Comparison of ENCODE assay signal across 8 mouse cellular contexts in the genomic region with DNA sequence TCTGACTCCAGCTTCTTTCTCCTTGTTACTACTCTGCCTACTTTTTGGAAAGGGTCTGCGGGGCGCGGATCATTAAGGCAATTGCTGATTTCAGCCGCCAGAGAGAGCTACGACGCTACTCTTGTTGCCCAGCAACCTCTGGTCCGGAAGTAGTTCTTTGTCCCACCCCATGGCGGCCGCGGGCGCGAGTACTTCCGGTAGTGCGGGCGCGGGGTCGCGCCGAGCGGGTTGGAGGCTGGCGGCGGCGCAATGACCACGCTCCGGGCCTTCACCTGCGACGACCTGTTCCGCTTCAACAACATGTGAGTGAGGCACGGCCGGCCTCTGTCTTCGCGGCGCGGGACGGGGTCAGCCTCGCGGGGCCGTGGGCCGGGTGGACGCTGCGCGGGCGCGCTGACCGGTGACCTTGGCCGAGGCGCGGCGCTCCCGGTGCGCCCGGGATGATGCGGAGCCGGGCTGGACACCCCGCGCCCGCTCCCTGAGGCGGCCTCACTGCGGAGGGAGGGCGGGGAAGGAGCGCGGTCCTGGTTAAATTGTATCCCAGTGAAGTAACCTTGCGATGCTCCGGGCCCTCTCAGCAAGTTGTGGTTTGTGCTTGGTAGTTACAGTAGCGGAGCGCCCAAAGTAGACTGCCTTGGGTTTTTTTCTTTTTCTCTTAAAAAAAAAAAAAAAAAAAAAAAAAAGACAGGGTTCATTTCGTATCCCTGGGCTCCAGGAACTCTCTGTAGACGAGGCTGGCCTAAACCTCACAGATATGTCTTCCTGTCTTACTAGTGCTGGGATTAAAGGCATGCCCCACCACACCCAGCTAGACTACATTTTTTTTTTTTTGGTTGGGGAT. TPM values are rescaled to one million over a fixed set of nuclear protein-coding genes. Genes with fewer than 3 reads are reported as not detected.
DNase-seq lines count a peak whose midpoint lies in the region; ATAC-seq and TF ChIP-seq lines count a peak whose summit lies in the region.

No protein-coding gene starts in this region.

- peak; percentile 97 for DNase-seq in kidney, postnatal 0 days (ENCODE audit: low spot score)
- peak; percentile 87 for DNase-seq in liver, embryonic 11.5 days (ENCODE audit: low spot score)
- peak; percentile 83 to 92 for DNase-seq in spleen, postnatal 4 days (ENCODE audit: low spot score in 2 of 2)

- H3K9ac ChIP-seq in heart, embryonic 13.5 days, result peak overlapping the region; percentile 97
- H3K9ac ChIP-seq in kidney, postnatal 0 days (ENCODE audit: low read depth, low read length), result peak overlapping the region; percentile 95
- H3K9ac ChIP-seq in liver, embryonic 11.5 days (ENCODE audit: low read depth, low read length), result peak overlapping the region; percentile 90

- peaks cover 19% of the 10 kb centered on the region for H3K36me3 ChIP-seq in heart, embryonic 13.5 days
- no peaks in the 10 kb centered on the region for H3K36me3 ChIP-seq in kidney, postnatal 0 days (ENCODE audit: insufficient read depth, low read length)
- 0 out of 2 replicates have a peak, but pooled peaks cover 3% of the 10 kb centered on the region for H3K36me3 ChIP-seq in liver, embryonic 11.5 days (ENCODE audit: control insufficient read depth, insufficient read depth, low read length)
- H3K36me3 ChIP-seq in myocyte (ENCODE audit: control insufficient read depth, insufficient read depth), result peaks cover 16% of the 10 kb centered on the region

- peak; percentile 89 for TF ChIP-seq POLR2A in myocyte (IDR thresholded peaks at IDR 0.05; ENCODE audit: insufficient read length, low read depth)

- peaks cover 50% of the 10 kb centered on the region for H3K79me2 ChIP-seq in myocyte (ENCODE audit: control insufficient read depth, insufficient read depth)

- peak; percentile 68 for TF ChIP-seq CTCF in kidney, postnatal 0 days (IDR thresholded peaks at IDR 0.05; ENCODE audit: low read depth)

- peak overlapping the region; percentile 97 for H3K4me3 ChIP-seq in brown adipose tissue, adult 24 weeks (ENCODE audit: insufficient read depth, low read depth, low read length)
- H3K4me3 ChIP-seq in heart, embryonic 13.5 days, result peak overlapping the region; percentile 98
- H3K4me3 ChIP-seq in kidney, postnatal 0 days (replicated peaks; ENCODE audit: low read depth, low read length), result peak overlapping the region; percentile 94
- H3K4me3 ChIP-seq in liver, embryonic 11.5 days (ENCODE audit: low read depth, low read length), result peak overlapping the region; percentile 94
- peak overlapping the region; percentile 77 for H3K4me3 ChIP-seq in myocyte

- peaks cover 7% of the 10 kb centered on the region for H3K4me1 ChIP-seq in brown adipose tissue, adult 24 weeks (ENCODE audit: control insufficient read depth, insufficient read depth, insufficient read length, low read length)
- peaks cover 24% of the 10 kb centered on the region for H3K4me1 ChIP-seq in heart, embryonic 13.5 days
- peaks cover 14% of the 10 kb centered on the region for H3K4me1 ChIP-seq in kidney, postnatal 0 days (replicated peaks; ENCODE audit: insufficient read depth, low read length)
- H3K4me1 ChIP-seq in liver, embryonic 11.5 days (replicated peaks; ENCODE audit: control insufficient read depth, insufficient read depth, low read length), result peaks cover 13% of the 10 kb centered on the region

- H3ac ChIP-seq in myocyte (ENCODE audit: control insufficient read depth, insufficient read length), result peak overlapping the region; percentile 43

- peak; percentile 89 for ATAC-seq in CD4-positive, CD25-positive, alpha-beta regulatory T cell, adult 4 months
- ATAC-seq in erythroid progenitor cell, adult 5-6 weeks (replicated peaks; ENCODE audit: low FRiP score, poor library complexity, severe bottlenecking), result peak; percentile 94
- peak; percentile 79 for ATAC-seq in heart, embryonic 13.5 days (ENCODE audit: extremely low read depth, insufficient number of reproducible peaks, low FRiP score, low TSS enrichment)
- peak; percentile 96 for ATAC-seq in kidney, postnatal 0 days (replicated peaks; ENCODE audit: low FRiP score, low read depth)
- peak; percentile 94 for ATAC-seq in liver, embryonic 11.5 days (replicated peaks; ENCODE audit: low FRiP score)

- peak overlapping the region; percentile 98 for H3K27ac ChIP-seq in brown adipose tissue, adult 24 weeks (replicated peaks; ENCODE audit: low read depth, low read length)
- peak overlapping the region; percentile 93 for H3K27ac ChIP-seq in heart, embryonic 13.5 days (replicated peaks)
- H3K27ac ChIP-seq in kidney, postnatal 0 days, result peak overlapping the region; percentile 96
- H3K27ac ChIP-seq in liver, embryonic 11.5 days (ENCODE audit: low read depth, low read length), result peak overlapping the region; percentile 86

- under 1% methylated on average over 68 of the region's 68 CpGs for WGBS in heart, embryonic 13.5 days
- under 1% methylated on average over 61 of the region's 68 CpGs for WGBS in kidney, postnatal 0 days
- WGBS in liver, embryonic 11.5 days, result under 1% methylated on average over 68 of the region's 68 CpGs

- H3K4me2 ChIP-seq in heart, embryonic 13.5 days, result peak overlapping the region; percentile 92
- H3K4me2 ChIP-seq in kidney, postnatal 0 days (ENCODE audit: low read length), result peak overlapping the region; percentile 64
- peak overlapping the region; percentile 77 for H3K4me2 ChIP-seq in liver, embryonic 11.5 days
- H3K4me2 ChIP-seq in myocyte (ENCODE audit: low read depth), result peak overlapping the region; percentile 86

- H3K27me3 ChIP-seq in heart, embryonic 13.5 days (replicated peaks), result no peaks in the 10 kb centered on the region
- H3K27me3 ChIP-seq in kidney, postnatal 0 days (ENCODE audit: insufficient read depth, low read length), result no peaks in the 10 kb centered on the region
- H3K27me3 ChIP-seq in liver, embryonic 11.5 days (replicated peaks; ENCODE audit: control insufficient read depth, insufficient read depth, low read length), result no peaks in the 10 kb centered on the region
- no peaks in the 10 kb centered on the region for H3K27me3 ChIP-seq in myocyte (ENCODE audit: control insufficient read depth, insufficient read depth, insufficient read length)

- no peaks in the 10 kb centered on the region for H3K9me3 ChIP-seq in heart, embryonic 13.5 days
- no peaks in the 10 kb centered on the region for H3K9me3 ChIP-seq in kidney, postnatal 0 days (replicated peaks; ENCODE audit: low read length)
- H3K9me3 ChIP-seq in liver, embryonic 11.5 days (ENCODE audit: control insufficient read depth, low read length), result no peaks in the 10 kb centered on the region

TF ChIP-seq in myocyte, 11 proteins besides CTCF, POLR2A, EP300 and RAD21 (continues in another document):
- TF ChIP-seq CEBPB (IDR thresholded peaks at IDR 0.05; ENCODE audit: insufficient read depth, poor library complexity, severe bottlenecking) (no peak), REST (IDR thresholded peaks at IDR 0.05; ENCODE audit: insufficient read depth, insufficient read length) (no peak), E2F4 (IDR thresholded peaks at IDR 0.05; ENCODE audit: insufficient read depth) (no peak), TCF3 (IDR thresholded peaks at IDR 0.05; ENCODE audit: insufficient read length, low read depth) (no peak), POLR2AphosphoS2 (IDR thresholded peaks at IDR 0.05; ENCODE audit: insufficient read length, low read depth) (peak; percentile 86), SRF (IDR thresholded peaks at IDR 0.05; ENCODE audit: control insufficient read depth, insufficient read length, low read depth) (no peak), MYOG (IDR thresholded peaks at IDR 0.05; ENCODE audit: control insufficient read depth in 1 of 3, insufficient read depth in 1 of 3, insufficient read length in 2 of 3, low read depth in 2 of 3) (peak in 1 of 3 experiments; percentile 33), USF1 (IDR thresholded peaks at IDR 0.05; ENCODE audit: low read depth) (no peak), MAX (IDR thresholded peaks at IDR 0.05; ENCODE audit: low read depth) (no peak), MYOD1 (IDR thresholded peaks at IDR 0.05; ENCODE audit: control insufficient read depth in 1 of 3, insufficient read length in 2 of 3, low read depth in 2 of 3) (no peak)

RNA-seq across cellular contexts. Expression of gene Naa20, which starts 1.4 kb away (rescaled TPM):
- polyA plus RNA-seq in CD4-positive, CD25-positive, alpha-beta regulatory T cell, adult 4 months (2017; shearing (Covaris generic)), result 100 to 1,000 TPM; 123 to 134 TPM
- polyA plus RNA-seq in brown adipose tissue, adult 24 weeks (2012; ENCODE audit: insufficient read depth, insufficient read length, missing spikeins), result 112 and 157 TPM in 2 replicates
- 8.3 and 9.6 TPM in 2 replicates for total RNA-seq in erythroid progenitor cell, adult 5-6 weeks (2015; ENCODE audit: low replicate concordance)
- 18.1 and 19.7 TPM in 2 replicates for total RNA-seq in erythroid progenitor cell, adult 5-6 weeks (2017; ENCODE audit: low replicate concordance)
- 145 and 181 TPM in 2 replicates for polyA plus RNA-seq in heart, embryonic 13.5 days (2015; fragmentation: Nextera tagmentation; extraction: Ambion mirVana)
- 203 and 212 TPM in 2 replicates for polyA plus RNA-seq in kidney, postnatal 0 days (2015; fragmentation: Nextera tagmentation; extraction: Ambion mirVana)
- polyA plus RNA-seq in liver, embryonic 11.5 days (2014; fragmentation: Nextera tagmentation; extraction: Ambion mirVana), result 147 and 156 TPM in 2 replicates
- 41.7 TPM for polyA plus RNA-seq in myocyte (2012; fragmentation: generic; extraction: Trizol)

RNA-seq across cellular contexts. Expression of gene Cfap61, which starts 31.3 kb away (rescaled TPM):
- not detected for polyA plus RNA-seq in CD4-positive, CD25-positive, alpha-beta regulatory T cell, adult 4 months (2017; shearing (Covaris generic))
- not detected in 2 replicates for polyA plus RNA-seq in brown adipose tissue, adult 24 weeks (2012; ENCODE audit: insufficient read depth, insufficient read length, missing spikeins)
- total RNA-seq in erythroid progenitor cell, adult 5-6 weeks (2015; ENCODE audit: low replicate concordance), result not detected in 2 replicates
- not detected in 2 replicates for total RNA-seq in erythroid progenitor cell, adult 5-6 weeks (2017; ENCODE audit: low replicate concordance)
- polyA plus RNA-seq in heart, embryonic 13.5 days (2015; fragmentation: Nextera tagmentation; extraction: Ambion mirVana), result 0.71 and 1.6 TPM in 2 replicates
- 0.32 and 0.51 TPM in 2 replicates for polyA plus RNA-seq in kidney, postnatal 0 days (2015; fragmentation: Nextera tagmentation; extraction: Ambion mirVana)
- 0.10 TPM in 1 of 2 replicates, not detected in the other for polyA plus RNA-seq in liver, embryonic 11.5 days (2014; fragmentation: Nextera tagmentation; extraction: Ambion mirVana)
- 0.06 TPM for polyA plus RNA-seq in myocyte (2012; fragmentation: generic; extraction: Trizol)

RNA-seq across cellular contexts. Expression of gene Crnkl1, which starts 31.5 kb away (rescaled TPM):
- polyA plus RNA-seq in CD4-positive, CD25-positive, alpha-beta regulatory T cell, adult 4 months (2017; shearing (Covaris generic)), result 10 to 100 TPM; 53.9 to 62.2 TPM
- polyA plus RNA-seq in brown adipose tissue, adult 24 weeks (2012; ENCODE audit: insufficient read depth, insufficient read length, missing spikeins), result 11.1 and 13.2 TPM in 2 replicates
- 15.1 and 24.5 TPM in 2 replicates for total RNA-seq in erythroid progenitor cell, adult 5-6 weeks (2015; ENCODE audit: low replicate concordance)
- total RNA-seq in erythroid progenitor cell, adult 5-6 weeks (2017; ENCODE audit: low replicate concordance), result 57.9 and 68.2 TPM in 2 replicates
- 15.3 and 16.3 TPM in 2 replicates for polyA plus RNA-seq in heart, embryonic 13.5 days (2015; fragmentation: Nextera tagmentation; extraction: Ambion mirVana)
- 23.6 and 24.4 TPM in 2 replicates for polyA plus RNA-seq in kidney, postnatal 0 days (2015; fragmentation: Nextera tagmentation; extraction: Ambion mirVana)
- polyA plus RNA-seq in liver, embryonic 11.5 days (2014; fragmentation: Nextera tagmentation; extraction: Ambion mirVana), result 36.2 and 36.9 TPM in 2 replicates
- polyA plus RNA-seq in myocyte (2012; fragmentation: generic; extraction: Trizol), result 10.9 TPM

Comparison
In these comparisons a context has a peak if more than half of its experiments do, and no peak if none do; other contexts are left out.
1. Peak in every context shown above with its lines: DNase-seq, ATAC-seq, H3K4me3 ChIP-seq and H3K27ac ChIP-seq.